Mouse (Mus musculus) layer of hippocampus, adult 8-10 months (tissue): ENCODE results near the gene Zbtb3. TPM values are rescaled to one million over a fixed set of nuclear protein-coding genes. Genes with fewer than 3 reads are reported as not detected.
A peak's percentile ranks its signal among the peaks of the same experiment; 100 is the strongest.
"Not testable (repeated sequence)": the region's sequence is repeated elsewhere in the genome, so short reads cannot be mapped to it uniquely, and the experiment has no call there.

Source experiments
- DNase-seq, 2 experiments: peaks; one replicate each; pipeline ENCODE4 v3.0.0; 2022; ENCODE audit warnings: low spot score in 2 of 2
- total RNA-seq, 4 experiments: library from RNA; stranded (reverse); gene quantifications; 2 replicates each; pipeline ENCODE4 v1.2.4; 2022

Gene Zbtb3
- total RNA-seq, 4 experiments from 2014 or later = 5.2 to 7.9 (median 5.4) TPM

DNA sequence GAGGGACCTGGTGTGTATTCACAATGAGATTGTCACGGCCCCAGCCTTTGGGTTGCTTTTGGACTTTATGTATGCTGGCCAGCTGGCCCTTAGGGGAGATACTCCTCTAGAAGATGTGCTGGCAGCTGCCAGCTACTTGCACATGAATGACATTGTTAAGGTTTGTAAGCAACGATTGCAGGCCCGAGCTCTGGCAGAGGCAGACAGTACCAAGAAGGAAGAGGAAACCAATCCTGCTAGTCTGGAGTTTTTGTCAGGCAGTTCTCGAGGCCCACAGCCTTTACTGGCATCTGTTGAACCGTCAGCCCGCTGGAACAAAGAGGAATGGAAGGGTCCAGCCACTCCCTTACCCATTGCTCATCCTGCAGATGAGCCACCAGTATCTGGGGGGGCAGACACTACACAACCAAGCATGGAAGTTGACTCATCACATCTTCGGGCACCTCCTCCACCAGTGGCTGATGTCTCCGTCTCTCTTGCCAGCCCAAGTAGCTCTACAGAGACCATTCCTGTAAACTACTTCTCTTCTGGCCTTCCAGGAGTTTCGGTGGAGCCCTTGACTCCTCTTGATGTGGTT is 937 bp downstream of the Zbtb3 start:
- no peak for DNase-seq

- DNase-seq = no peak
Measured at GRCm38 (mm10) chr19:8803879-8804660, 1.7 kb downstream of the Zbtb3 start.

GRCm38 (mm10) chr19:8806810-8807209 is 4.5 kb downstream of the Zbtb3 start:
- DNase-seq = no peak

DNA sequence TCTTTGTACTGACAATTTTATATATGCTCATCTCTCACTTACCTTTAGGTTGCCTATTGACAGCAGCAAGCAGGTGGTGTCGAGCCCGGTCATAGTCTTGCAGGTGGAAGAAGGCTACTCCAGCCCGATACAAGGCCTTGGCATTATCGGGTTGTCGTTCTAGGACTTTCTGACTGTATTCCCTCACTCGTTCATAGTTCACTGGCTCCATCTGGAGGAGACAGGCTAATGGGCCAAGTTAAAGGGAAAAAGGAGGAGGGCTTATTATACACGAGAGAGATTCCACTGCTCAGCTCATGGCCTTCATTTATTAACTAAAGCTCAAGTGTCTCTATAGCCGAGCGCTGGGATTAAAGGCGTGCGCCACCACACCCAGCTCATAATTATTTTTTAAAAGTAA is 13.5 kb downstream of the Zbtb3 start:
- DNase-seq = no peak

DNA sequence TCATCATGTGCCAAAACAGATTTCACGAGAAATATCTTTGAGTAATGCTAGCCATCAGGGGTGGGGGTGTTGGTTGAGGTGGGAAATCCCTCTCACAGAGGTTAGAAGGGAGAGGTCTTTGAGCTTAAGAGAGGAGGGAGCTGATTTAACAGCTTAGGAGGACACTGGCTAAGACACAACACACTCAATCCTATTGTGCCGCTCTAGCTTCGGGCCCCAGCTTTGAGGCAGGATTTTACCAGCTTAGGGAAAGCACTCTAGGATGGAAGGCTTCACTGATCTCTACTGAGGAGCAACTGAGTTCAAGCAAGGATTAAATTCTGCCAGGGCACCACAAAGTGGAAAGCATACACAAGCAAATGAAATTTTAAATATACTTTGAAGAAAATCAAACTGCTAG is 14.6 kb downstream of the Zbtb3 start:
- no peak for DNase-seq

DNA sequence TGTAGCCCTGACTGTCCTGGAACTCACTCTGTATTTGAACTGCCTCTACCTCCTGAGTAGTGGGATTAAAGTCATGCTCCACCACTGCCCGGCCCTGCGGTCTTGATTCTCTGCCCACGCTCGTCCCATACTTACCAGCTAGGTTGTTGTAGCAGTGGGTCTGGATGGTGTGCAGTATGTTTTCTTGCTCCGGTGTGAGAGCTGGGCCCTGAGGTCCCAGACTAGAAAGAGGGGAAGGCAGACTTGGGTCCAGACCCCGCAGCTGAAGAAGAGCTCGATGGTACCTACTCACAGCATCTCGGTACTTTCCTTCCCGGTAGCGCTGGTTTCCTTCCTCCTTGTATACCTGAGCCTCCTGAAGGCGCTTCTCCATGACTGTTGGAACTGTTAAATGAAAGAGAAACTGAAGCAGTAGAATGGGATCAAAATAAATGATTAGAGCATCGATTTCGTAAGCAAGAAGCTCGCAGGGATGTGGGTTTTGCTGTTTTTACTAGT is 16.0 kb downstream of the Zbtb3 start:
- no peak for DNase-seq

DNA sequence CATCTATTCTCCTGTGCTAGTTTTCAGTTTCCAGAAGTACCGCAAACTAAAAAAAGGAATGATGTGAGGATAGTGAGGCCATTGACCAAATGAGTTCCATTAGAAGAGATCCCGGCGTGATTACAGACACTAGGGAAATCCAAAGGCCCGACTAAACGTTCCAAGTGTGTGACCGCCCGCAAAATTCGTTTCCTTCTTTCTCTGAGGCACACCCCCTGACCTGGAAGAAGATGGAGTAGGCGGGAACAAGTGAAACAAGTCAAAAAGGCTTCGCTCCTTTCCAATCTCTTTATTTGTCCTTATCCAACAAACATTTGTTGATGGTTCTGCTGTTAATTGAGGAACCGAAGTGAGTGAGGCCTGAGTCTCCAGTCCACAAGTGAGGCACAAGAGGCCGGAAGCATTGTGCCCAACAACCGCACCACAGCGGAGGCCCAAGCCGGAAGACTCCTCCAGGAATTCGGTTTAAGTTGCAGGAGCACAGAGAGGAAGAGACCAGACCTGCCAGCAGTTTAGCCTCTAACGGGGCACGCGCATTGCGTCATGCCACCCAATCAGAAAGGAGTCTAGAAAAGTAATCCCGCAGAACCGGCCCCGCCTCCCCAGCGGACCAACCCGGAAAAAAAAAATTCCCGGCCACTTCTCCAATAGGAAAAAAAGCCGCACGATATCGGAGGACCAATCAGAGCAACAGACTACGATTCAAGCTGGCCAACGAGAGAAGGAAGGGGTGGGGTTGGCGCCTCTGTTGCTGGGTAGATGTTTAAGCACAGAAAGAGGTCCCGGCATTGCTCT is 16.6 kb downstream of the Zbtb3 start, which contains the start of gene Ttc9c:
Gene Ttc9c (minus strand): TSS at position 533 of the 795 bp plus-strand sequence.
- peak; percentile 97 to 98 for DNase-seq

GRCm38 (mm10) chr19:8819596-8820423 is 17.5 kb downstream of the Zbtb3 start, which contains the start of gene Hnrnpul2:
TSS of gene Hnrnpul2 (plus strand) at chr19:8820010.
- peak; percentile 98 to 99 for DNase-seq

DNA sequence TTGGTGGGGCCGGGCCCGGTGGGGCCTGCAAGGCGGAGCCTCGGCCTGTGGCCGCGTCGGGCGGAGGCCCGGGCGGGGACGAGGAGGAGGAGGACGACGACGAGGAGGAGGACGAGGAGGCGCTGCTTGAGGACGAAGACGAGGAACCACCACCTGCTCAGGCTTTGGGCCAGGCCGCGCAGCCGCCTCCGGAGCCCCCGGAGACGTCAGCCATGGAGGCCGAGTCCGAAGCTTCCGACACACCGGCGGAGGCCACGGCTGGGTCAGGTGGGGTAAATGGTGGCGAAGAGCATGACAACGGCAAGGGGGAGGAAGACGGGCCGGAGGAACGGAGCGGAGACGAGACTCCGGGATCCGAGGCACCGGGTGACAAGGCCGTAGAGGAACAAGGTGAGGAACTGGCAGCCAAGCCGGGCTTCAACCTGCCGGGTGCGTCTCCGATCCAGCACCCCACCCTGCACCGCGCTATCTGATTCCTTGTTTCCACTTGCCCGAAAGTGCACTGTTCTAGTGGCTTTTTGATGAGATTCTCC is 18.1 kb downstream of the Zbtb3 start:
- DNase-seq = no peak

DNA sequence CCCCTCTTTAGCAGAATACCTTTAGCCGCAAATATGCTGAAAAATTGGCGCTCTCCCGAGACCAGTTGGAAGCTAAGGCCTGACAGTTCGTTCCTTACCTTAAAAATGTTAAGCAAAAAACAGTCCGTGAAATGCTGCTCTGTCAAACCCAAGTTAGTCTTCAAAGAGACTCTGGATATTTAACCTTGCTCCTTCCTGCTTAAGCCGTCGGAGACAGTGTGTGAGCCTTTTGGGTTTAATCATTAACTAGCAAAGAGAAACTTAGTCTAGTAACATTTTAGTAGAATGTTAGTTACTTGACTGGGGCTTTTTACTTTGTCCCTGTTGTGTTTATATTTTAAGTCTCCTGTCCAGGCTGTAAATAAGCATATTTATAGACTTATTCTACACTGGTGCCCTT is 18.8 kb downstream of the Zbtb3 start:
- no peak for DNase-seq

GRCm38 (mm10) chr19:8822696-8823095 is 20.3 kb downstream of the Zbtb3 start:
- DNase-seq = no peak

- DNase-seq = no peak
Measured at GRCm38 (mm10) chr19:8829660-8830059, 27.3 kb downstream of the Zbtb3 start, which contains the start of gene AC129217.1. TSS of gene AC129217.1 (plus strand) at chr19:8829773.

DNA sequence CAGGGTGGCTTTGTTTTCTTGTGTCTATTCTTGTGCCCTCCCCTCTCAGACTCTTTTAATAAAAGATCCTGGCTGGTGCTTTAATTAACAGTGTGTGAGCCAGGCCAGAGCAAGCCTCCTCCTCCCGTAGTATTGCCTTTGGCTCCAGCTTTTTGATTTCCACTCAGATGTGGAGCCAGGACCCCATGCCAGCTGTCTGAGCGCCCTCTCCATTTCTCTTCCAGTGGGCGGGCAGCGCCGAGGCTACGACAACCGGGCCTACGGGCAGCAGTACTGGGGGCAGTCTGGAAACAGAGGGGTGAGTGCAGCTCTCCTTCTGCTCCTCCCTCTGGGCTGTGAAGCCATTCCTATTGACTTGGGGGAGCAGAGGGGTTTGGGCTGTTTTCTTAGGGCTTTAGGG is 28.3 kb downstream of the Zbtb3 start:
- no peak for DNase-seq

- DNase-seq = no peak
Measured at GRCm38 (mm10) chr19:8831262-8831661, 28.9 kb downstream of the Zbtb3 start.

DNA sequence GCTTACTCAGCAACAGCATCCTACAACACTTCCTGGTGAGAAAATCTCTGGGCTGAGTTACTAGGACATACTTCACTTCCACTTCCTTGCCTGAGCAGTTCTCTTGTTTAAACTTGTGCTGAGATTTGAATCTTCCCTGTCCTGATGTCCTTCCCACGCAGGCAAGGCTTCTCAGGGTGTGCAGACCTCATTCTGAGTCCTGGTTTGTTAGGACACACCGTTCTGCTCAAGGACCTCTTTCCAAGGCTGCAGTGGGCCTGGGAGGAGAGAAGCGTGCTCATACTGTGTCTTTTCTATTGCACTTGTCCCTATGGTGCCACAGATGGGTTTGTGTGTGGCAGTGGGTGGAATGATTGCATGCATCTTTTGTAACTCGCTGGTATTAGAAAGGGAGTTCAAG is 30.6 kb downstream of the Zbtb3 start:
- DNase-seq = no peak

- not testable (repeated sequence) for DNase-seq
Measured at GRCm38 (mm10) chr19:8836327-8836726, 34.0 kb downstream of the Zbtb3 start.

- peak; percentile 87 to 89 for DNase-seq
Measured at GRCm38 (mm10) chr19:8837251-8837791, 35.0 kb downstream of the Zbtb3 start, which contains the start of gene Bscl2. TSS of gene Bscl2 (plus strand) at chr19:8837467.

- DNase-seq = no peak
Measured at GRCm38 (mm10) chr19:8838041-8838730, 35.8 kb downstream of the Zbtb3 start.

DNA sequence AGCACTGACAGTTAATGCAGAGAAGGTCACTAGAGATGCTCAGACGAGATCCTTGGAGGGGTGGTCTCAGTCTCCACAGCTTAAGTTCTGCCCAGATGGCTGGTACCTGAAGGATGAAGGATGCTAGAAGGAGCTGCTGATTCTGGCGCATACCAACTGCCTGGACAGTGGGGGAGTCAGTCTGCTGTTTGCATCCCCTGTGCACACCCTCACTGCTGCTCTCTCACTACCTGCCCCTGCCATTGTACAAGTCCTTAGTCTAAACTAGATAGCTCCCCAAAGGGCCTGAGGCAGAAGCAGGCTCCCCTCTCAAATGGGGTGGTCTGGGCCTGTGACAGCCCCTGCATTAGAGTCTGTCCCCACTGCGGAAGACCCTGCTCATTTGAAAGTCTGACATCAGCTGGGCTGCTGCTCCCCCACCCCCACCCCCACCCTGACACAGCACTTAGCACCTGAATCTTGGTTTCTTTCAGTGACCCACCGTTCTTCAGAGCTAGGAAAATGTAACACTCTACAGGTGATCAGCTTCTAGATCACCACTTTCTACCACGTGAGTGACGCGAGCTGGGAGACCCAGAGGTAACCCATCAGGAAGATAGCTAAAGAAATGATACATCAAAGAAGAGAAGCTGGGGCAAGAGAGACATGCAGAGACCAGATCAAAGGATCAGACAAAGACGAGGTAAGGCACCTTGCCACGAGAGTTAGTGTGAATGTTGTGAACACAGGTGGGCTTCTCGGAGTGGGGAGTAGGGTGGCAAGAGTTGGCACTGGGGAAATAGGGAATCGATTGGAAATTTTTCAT is 37.0 kb downstream of the Zbtb3 start, which contains the start of gene Gng3:
Gene Gng3 (minus strand): TSS at position 92 of the 805 bp plus-strand sequence.
- DNase-seq = peak; percentile 85 to 86
